ENCODE assay signal across 17 mouse cellular contexts in the genomic region with DNA sequence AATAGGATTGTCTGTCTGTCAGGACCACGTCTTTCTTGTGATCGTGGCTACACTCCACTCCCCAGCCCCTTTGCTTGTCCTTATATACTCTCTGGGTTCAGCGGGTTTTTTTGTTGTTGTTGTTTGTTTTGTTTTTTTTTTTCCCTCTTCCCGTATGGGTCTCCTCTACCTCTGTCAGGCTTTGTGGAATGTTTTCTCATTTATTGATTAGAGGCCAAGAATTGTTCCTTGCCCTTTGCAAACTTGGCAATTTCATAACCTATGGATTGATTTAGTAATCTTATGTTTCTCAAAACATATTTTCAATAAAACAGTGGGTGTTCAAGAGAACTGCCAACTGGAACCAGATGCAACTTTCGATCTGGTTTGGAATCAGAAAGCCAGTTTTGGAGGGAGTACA. TPM values are rescaled to one million over a fixed set of nuclear protein-coding genes. Genes with fewer than 3 reads are reported as not detected.
DNase-seq lines count a peak whose midpoint lies in the region; TF ChIP-seq lines count a peak whose summit lies in the region.
"Not testable (repeated sequence)": the region's sequence is repeated elsewhere in the genome, so short reads cannot be mapped to it uniquely, and the experiment has no call there.
"Had no signal": no experiment of that assay in that cellular context is flagged by ENCODE, and none has a peak within 500 bp of the region (broad histone marks: within the 10 kb centered on the region; RNA-seq: fewer than 3 reads in every experiment).

TSS of gene Mup19 (minus strand) at position 101 of the 400 bp plus-strand sequence.

- H3K4me1 ChIP-seq in bone marrow, adult 2 months (ENCODE audit: control insufficient read depth, insufficient read depth, low read length); liver, adult 2 months (ENCODE audit: control insufficient read depth, insufficient read depth, low read length): not testable (repeated sequence)

- TF ChIP-seq CTCF in bone marrow, adult 2 months (IDR thresholded peaks at IDR 0.05; ENCODE audit: control insufficient read depth, insufficient read depth, low read length); liver, adult 2 months (IDR thresholded peaks at IDR 0.05; ENCODE audit: low read depth, low read length): not testable (repeated sequence)

- 82% methylated on average over 1 of the region's 5 CpGs for WGBS in bone marrow, adult 2 months
- WGBS in liver, adult 2 months: 50% methylated on average over 1 of the region's 5 CpGs

- not testable (repeated sequence) for H3K9ac ChIP-seq in liver, adult 2 months (ENCODE audit: low read depth, low read length)

- H3K4me3 ChIP-seq in bone marrow, adult 2 months (replicated peaks; ENCODE audit: control insufficient read depth, low read depth, low read length); liver, adult 2 months (ENCODE audit: insufficient read depth, low read depth, low read length): not testable (repeated sequence)

- not testable (repeated sequence) for H3K36me3 ChIP-seq in liver, adult 2 months (ENCODE audit: control insufficient read depth, insufficient read depth, low read length)

- not testable (repeated sequence) for H3K27me3 ChIP-seq in liver, adult 2 months (ENCODE audit: control insufficient read depth, insufficient read depth, low read length)

- not testable (repeated sequence) for TF ChIP-seq POLR2A in bone marrow, adult 2 months (IDR thresholded peaks at IDR 0.05; ENCODE audit: borderline replicate concordance, control insufficient read depth, low read depth, low read length); liver, adult 2 months (IDR thresholded peaks at IDR 0.05; ENCODE audit: extremely low read depth, insufficient read depth, low read length)

- H3K79me2 ChIP-seq in liver, adult 2 months (ENCODE audit: control insufficient read depth, insufficient read depth, low read length): not testable (repeated sequence)

- not testable (repeated sequence) for H3K27ac ChIP-seq in bone marrow, adult 2 months (ENCODE audit: control insufficient read depth, insufficient read depth, low read depth, low read length, poor library complexity); liver, adult 2 months (replicated peaks; ENCODE audit: insufficient read depth, low read depth, low read length)

- not testable (repeated sequence) for DNase-seq in liver, adult 2 months (ENCODE audit: extremely low read depth, low read depth, low spot score)

RNA-seq across cellular contexts. Expression of gene Mup19, which starts in this region (rescaled TPM):
- 99.7 TPM in 1 of 2 replicates, not detected in the other for polyA plus RNA-seq in bone marrow, adult 2 months (2011; ENCODE audit: insufficient read depth, insufficient read length, low replicate concordance, missing spikeins)
- 17.1 and 973 TPM in 2 replicates for total RNA-seq in liver, adult 2 months (2014; rRNA removed)
- polyA plus RNA-seq in liver, adult 2 months (2012; rRNA removed): 123 and 143 TPM in 2 replicates
- total RNA-seq: adrenal gland, postnatal 10 days; adrenal gland, postnatal 14 days; adrenal gland, postnatal 25 days; adrenal gland, postnatal 4 days; CH12.LX; ES-E14; G1E; MEL had no signal
- polyA plus RNA-seq: activated CD4-positive, CD25-positive, alpha-beta regulatory T cell, adult 4 months; adrenal gland, adult 2 months; brain, embryonic 14.5 days; C2C12; CD4-positive, CD25-positive, alpha-beta regulatory T cell, adult 4 months; cerebellum, adult 2 months; G1E; Patski had no signal
